Mouse (Mus musculus) T-helper 1 cell (primary cell): ENCODE measurements around the gene Rassf8.

ENCODE experiments used
- in situ Hi-C: fragments of 300-600 bp; cut with MboI, MseI; formaldehyde crosslinking; loops from one replicate; pipeline ENCODE4 v1.15.1; 2025; ENCODE audit warnings: high pct_unique_total_duplicates

The Rassf8 gene

DNA sequence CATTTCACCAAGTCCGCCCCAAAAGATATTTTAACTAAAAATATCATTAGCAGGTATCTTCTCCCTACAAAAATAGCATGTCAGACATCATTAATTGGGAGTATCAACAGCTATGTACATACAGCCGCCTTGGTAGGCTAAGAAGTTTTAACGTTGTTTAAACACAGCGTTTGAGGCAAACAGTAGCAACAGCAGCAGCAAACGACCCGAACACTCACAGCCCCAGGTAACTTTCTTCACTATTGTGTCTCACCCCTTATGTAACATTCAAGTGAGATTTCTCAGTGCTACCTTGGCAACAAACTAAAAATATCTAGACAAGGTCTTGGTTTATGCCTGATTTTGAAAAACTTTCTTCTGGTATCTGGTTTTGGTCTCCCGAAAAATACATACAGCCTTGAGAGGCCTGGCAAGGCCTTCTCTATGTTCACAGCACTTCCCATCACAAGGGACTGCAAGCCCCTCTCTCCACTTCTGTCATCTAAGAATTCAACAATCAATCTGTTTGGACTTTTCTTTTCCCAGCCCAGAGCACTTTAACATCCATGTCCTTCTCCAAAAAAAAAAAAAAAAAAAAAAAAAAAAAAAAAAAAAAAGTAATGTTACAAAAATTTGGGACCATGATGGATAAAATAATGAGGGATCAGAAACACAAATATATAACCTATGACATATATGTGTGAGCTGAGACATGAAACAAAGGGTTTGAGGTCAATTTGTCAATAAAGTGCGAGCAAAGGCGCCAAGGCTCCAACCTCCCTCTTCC lies 115.1 kb downstream of the Rassf8 start:
- in situ Hi-C loops, result no loop called here

- in situ Hi-C loops, result no loop called here
Measured at GRCm38 (mm10) chr6:145862321-145862720, 115.8 kb downstream of the Rassf8 start.

- in situ Hi-C loops, result no loop called here
Measured at GRCm38 (mm10) chr6:145862739-145863064, 116.2 kb downstream of the Rassf8 start.

DNA sequence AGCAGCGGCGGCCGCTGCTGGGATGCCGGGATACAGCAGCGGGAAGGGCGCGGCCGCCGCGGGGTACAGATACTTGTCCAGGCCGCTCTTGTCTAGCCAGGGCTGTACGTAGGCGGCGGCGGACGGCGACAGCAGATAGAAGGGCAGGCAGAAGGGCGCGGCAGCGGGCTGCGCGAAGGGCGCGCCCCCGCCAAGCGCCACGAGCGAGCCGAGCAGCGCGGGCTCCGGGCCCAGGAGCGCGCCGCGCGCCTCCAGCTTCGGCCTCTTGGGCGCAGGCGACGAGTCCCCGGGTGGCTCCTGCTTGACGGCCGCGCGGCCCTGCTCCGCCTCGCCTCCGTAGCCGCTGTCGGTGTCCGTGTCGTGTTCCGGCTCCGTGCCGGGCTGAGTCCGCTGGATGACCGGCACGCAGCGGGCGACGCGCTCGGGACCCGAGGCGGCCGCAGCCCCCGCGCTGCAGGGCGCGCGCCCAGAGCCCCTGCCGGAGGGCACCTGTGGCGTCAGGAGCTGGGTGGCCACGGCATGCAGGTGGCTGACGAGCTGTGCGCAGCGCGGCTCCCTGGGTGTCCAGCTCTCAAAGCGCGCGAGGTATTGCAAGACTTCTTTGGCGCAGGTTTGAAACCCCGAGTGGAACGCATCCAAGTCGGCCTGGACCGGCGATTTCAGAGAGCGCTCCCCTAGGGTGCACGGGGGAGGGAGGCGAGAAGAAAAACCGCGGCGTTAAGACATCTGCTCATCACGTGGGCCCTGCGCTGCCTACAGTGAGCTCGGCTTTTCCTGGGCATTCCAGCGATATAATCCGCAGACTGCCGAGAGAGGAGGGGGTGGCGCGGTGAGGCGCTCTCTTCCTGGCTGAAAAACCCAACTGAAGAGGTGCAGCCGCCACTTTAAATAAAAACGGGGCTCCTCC lies 116.8 kb downstream of the Rassf8 start:
- in situ Hi-C loops, result no loop called here

- in situ Hi-C loops, result no loop called here
Measured at GRCm38 (mm10) chr6:145864171-145864570, 117.6 kb downstream of the Rassf8 start.

DNA sequence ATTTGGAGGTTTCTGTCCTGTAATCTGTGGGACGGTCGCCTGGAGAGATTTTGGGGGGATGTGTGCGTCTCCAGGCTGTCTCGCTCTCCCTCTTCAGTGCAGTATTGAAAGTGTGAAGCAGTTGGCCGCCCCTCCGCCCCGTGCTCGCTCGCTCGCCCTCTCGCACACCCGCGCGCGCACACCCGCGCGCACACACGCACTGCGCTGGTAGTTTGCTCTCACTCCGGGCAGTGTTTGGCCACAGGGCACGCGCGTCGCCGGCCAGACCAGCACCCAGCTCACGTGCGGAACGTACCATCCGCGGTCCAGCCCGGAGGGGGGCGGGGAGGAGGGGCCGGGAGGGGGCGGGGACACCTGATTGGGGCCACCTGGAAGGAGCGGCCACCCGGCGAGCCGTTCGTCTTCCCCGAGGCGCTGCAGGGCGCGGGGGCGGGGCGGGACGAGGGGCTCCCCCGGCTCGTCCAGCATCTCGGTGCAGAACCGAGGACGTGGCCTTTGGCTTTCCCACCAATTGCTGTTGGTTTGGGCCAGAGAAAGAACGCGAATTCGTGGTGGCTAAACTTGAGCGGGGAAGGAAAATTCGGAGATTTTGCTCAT lies 118.8 kb downstream of the Rassf8 start, which contains the start of gene Bhlhe41:
Gene Bhlhe41 (minus strand): TSS at position 270 of the 597 bp plus-strand sequence.
- in situ Hi-C loops, result no loop called here

DNA sequence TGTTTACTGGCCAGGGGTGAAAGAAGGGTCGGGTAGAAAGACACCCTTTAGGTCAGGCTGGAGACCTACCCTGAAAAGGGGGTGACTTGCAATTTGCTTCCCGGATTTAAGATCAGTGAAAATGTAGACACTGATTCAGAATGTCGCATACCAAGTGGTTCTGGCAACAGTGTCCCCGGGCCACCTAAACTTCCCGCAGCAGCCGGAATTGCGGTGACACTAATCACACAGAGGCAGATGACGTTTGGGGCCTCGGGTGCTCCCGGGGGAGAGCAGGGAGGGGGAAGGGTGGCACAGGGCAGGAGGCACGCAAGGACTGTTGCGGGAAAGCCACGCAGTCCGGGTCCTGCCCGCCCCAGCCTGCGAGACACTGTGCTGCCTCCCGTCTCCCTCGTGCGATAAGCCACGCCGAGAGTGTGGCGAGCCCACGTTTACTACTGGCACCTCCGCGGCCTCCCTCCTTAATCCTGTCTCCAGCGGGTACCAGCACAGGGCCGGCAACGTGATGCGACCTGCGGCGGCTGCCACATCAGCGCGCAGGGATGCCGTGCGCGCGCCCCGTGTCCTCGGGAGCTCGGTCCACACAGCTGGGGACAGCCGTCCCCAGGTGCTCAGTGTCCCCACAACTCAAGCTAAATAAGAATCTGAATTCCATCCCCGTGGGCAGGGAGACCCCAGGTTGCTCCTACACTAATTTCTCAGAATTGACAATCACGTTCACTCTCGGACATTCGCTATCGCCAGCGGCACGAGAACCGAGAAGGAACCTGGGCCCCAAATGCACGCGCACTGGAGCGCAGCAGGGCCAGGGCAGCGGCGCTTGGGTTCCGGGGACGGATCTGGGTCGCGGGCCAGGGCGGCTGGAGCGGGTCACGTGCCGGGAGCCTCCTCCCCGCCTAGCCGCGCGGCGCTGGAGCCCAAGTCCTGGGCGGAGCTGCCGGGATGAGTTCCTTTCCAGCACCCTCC lies 119.6 kb downstream of the Rassf8 start:
- in situ Hi-C loops, result no loop called here

GRCm38 (mm10) chr6:145867111-145867510 lies 120.6 kb downstream of the Rassf8 start:
- in situ Hi-C loops, result no loop called here
